Mouse (Mus musculus) hindbrain, embryonic 14.5 days (tissue): ENCODE data around the gene Zzef1. TPM values are rescaled to one million over a fixed set of nuclear protein-coding genes. Genes with fewer than 3 reads are reported as not detected.

Experiments
- ATAC-seq: fragments of 200-750 bp; cut with Nextera tagmentation; 2 replicates; pipeline ENCODE4 v1.8.0; 2017; ENCODE audit warnings: moderate number of reproducible peaks, mild to moderate bottlenecking, moderate TSS enrichment, moderate library complexity; ENCODE audit not compliant: low FRiP score
- DNase-seq: peaks from one replicate; pipeline ENCODE4 v3.0.0-alpha.2; 2015; ENCODE audit warnings: low spot score
- H3K27ac ChIP-seq: fragments of 300-500 bp; sonication (generic); 2 replicates; pipeline ENCODE4 v1.5.1; 2014; ENCODE audit warnings: mild to moderate bottlenecking, moderate library complexity
- H3K27me3 ChIP-seq: fragments of 300-500 bp; sonication (generic); 2 replicates; pipeline ENCODE4 v1.6.1; 2014; ENCODE audit warnings: mild to moderate bottlenecking, low read length, mixed read lengths; ENCODE audit not compliant: control insufficient read depth, insufficient read depth
- H3K36me3 ChIP-seq: fragments of 300-500 bp; sonication (generic); replicated peaks from 2 replicates; pipeline ENCODE4 v1.6.1; 2014; ENCODE audit not compliant: control insufficient read depth, insufficient read depth
- H3K4me1 ChIP-seq: fragments of 300-500 bp; sonication (generic); replicated peaks from 2 replicates; pipeline ENCODE4 v1.6.1; 2014; ENCODE audit warnings: antibody characterized with exemption, low read length, mixed read lengths; ENCODE audit not compliant: control insufficient read depth, insufficient read depth
- H3K4me2 ChIP-seq: fragments of 300-500 bp; sonication (generic); replicated peaks from 2 replicates; pipeline ENCODE4 v1.6.1; 2014; ENCODE audit warnings: mild to moderate bottlenecking, moderate library complexity
- H3K4me3 ChIP-seq: fragments of 300-500 bp; sonication (generic); replicated peaks from 2 replicates; pipeline ENCODE4 v1.5.1; 2014; ENCODE audit warnings: mild to moderate bottlenecking, low read length
- H3K9ac ChIP-seq: fragments of 300-500 bp; sonication (generic); 2 replicates; pipeline ENCODE4 v1.6.1; 2014
- H3K9me3 ChIP-seq: fragments of 300-500 bp; sonication (generic); 2 replicates; pipeline ENCODE4 v1.6.1; 2016; ENCODE audit warnings: low read length; ENCODE audit not compliant: control insufficient read depth
- whole genome bisulfite sequencing: fragments of 180-500 bp; shearing (Covaris S2); extraction: QIAGEN DNeasy Blood & Tissue Kit; methylation state at CpG from one replicate; pipeline ENCODE4 v1.1.7; 2014; 5-methylcytosine and 5-hydroxymethylcytosine counted together
- polyA plus RNA-seq: library from polyadenylated mRNA; unstranded; fragments of >200 nt; fragmentation: Nextera tagmentation; extraction: Ambion mirVana; gene quantifications from 2 replicates; pipeline ENCODE4 v1.2.1, GENCODE M21; 2014

Gene Zzef1
- polyA plus RNA-seq, 1 experiment from 2014 or later: 18.5 TPM

- H3K27ac ChIP-seq: no peak overlapping the region
- no peaks in the 10 kb centered on the region; the same call in 1 of the 2 replicates for H3K36me3 ChIP-seq
- peaks cover 23% of the 10 kb centered on the region for H3K4me1 ChIP-seq
- no peak for DNase-seq
- H3K9me3 ChIP-seq: no peaks in the 10 kb centered on the region
- H3K4me2 ChIP-seq: no peak overlapping the region
- ATAC-seq: no peak
- no peak overlapping the region for H3K9ac ChIP-seq
- H3K4me3 ChIP-seq: no peak overlapping the region
- no peaks in the 10 kb centered on the region for H3K27me3 ChIP-seq
Observed at GRCm38 (mm10) chr11:72798112-72798511, 2.1 kb downstream of the Zzef1 start.

DNA sequence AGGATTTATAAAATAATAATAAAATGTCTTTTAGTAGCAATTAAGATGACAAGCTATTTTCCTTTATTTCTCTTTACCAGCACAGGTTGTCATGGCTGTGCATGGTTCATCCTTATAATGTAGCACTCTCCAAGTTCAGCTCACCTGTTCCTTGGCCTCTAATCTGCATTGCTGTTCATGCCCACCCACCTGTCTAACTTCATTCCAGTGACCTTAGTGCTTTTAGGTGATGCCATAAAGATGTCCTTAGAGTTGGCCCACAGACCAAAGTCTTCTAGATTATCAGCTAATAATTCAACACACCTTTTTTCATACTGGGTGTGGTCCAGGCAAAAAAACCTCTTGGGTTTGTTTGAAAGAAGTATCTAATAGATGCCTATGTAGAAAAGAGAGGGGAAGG, 5.2 kb downstream of the Zzef1 start:
- ATAC-seq (no peak), DNase-seq (no peak)
- Histone ChIP-seq H3K4me3 (no peak overlapping the region), H3K9ac (no peak overlapping the region), H3K27ac (no peak overlapping the region), H3K27me3 (no peaks in the 10 kb centered on the region), H3K36me3 (no peaks in the 10 kb centered on the region; the same call in 1 of the 2 replicates), H3K4me1 (peaks cover 16% of the 10 kb centered on the region), H3K4me2 (no peak overlapping the region), H3K9me3 (no peaks in the 10 kb centered on the region)

DNA sequence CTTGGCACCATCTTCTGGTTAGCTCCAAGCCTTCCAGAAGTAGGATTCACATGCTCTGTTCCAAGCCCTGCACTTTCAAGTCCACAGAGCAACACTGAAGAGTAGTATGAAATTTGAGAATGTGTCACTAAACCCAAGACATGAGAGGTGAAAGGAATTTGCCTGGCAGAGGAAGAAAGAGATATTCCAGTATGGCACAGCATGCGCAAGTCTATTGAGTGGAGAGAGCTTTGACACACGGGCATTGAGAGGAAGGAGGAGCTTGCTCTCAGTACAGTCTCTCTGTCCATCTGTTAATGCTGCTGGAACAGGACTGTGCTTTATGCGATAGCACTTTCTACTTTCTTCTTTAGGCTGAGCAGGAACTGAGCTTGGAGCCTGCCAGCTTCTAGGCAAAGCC, 7.0 kb downstream of the Zzef1 start:
- no peak overlapping the region for H3K4me3 ChIP-seq
- no peak overlapping the region for H3K4me2 ChIP-seq
- H3K27me3 ChIP-seq: no peaks in the 10 kb centered on the region
- H3K4me1 ChIP-seq: 0 out of 2 replicates have a peak, but pooled peaks cover 2% of the 10 kb centered on the region
- DNase-seq (no peak), ATAC-seq (no peak)
- H3K9me3 ChIP-seq: no peaks in the 10 kb centered on the region
- no peak overlapping the region for H3K9ac ChIP-seq
- 86% methylated on average over 3 of the region's 3 CpGs for WGBS
- no peak overlapping the region for H3K27ac ChIP-seq
- H3K36me3 ChIP-seq: no peaks in the 10 kb centered on the region; the same call in 1 of the 2 replicates

GRCm38 (mm10) chr11:72804586-72804985, 8.6 kb downstream of the Zzef1 start:
- H3K27ac ChIP-seq: no peak overlapping the region
- no peak overlapping the region for H3K4me3 ChIP-seq
- H3K36me3 ChIP-seq: no peaks in the 10 kb centered on the region; the same call in 1 of the 2 replicates
- no peaks in the 10 kb centered on the region for H3K27me3 ChIP-seq
- no peak overlapping the region for H3K4me2 ChIP-seq
- DNase-seq: no peak
- no peaks in the 10 kb centered on the region for H3K9me3 ChIP-seq
- ATAC-seq: no peak
- H3K9ac ChIP-seq: no peak overlapping the region
- H3K4me1 ChIP-seq: no peaks in the 10 kb centered on the region

- H3K36me3 ChIP-seq: no peaks in the 10 kb centered on the region; the same call in 1 of the 2 replicates
- H3K9ac ChIP-seq: no peak overlapping the region
- DNase-seq: no peak
- 94% methylated on average over 3 of the region's 3 CpGs for WGBS
- no peak for ATAC-seq
- no peaks in the 10 kb centered on the region for H3K27me3 ChIP-seq
- no peaks in the 10 kb centered on the region for H3K4me1 ChIP-seq
- H3K9me3 ChIP-seq: no peaks in the 10 kb centered on the region
- no peak overlapping the region for H3K4me2 ChIP-seq
- H3K27ac ChIP-seq: no peak overlapping the region
- no peak overlapping the region for H3K4me3 ChIP-seq
Observed at GRCm38 (mm10) chr11:72805232-72805631, 9.2 kb downstream of the Zzef1 start.

DNA sequence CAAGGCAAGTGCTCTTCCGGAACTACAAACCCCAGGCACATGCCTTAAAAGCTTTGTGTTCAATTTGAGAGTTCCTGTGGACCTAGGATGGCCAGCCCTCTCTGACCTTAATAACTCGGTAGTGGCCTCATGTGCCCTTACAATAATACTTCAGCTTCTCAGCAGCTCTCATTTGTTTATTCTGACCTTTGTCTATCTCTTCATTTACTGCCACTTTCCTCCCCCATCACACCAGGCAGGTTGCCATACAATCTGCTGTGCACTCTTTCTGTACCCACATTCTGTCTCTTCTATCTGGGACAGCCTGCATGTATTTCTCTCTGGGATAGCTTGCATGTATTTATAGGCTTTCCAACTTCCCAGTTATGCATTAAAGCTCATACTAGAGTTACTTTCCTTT, 10.5 kb downstream of the Zzef1 start:
- H3K9me3 ChIP-seq: no peaks in the 10 kb centered on the region
- 72% methylated on average over 2 of the region's 2 CpGs for WGBS
- H3K27me3 ChIP-seq: no peaks in the 10 kb centered on the region
- no peak for ATAC-seq
- no peak overlapping the region for H3K27ac ChIP-seq
- DNase-seq: no peak
- H3K36me3 ChIP-seq: no peaks in the 10 kb centered on the region; the same call in 1 of the 2 replicates
- H3K9ac ChIP-seq: no peak overlapping the region
- H3K4me1 ChIP-seq: no peaks in the 10 kb centered on the region
- H3K4me2 ChIP-seq: no peak overlapping the region
- H3K4me3 ChIP-seq: no peak overlapping the region

DNA sequence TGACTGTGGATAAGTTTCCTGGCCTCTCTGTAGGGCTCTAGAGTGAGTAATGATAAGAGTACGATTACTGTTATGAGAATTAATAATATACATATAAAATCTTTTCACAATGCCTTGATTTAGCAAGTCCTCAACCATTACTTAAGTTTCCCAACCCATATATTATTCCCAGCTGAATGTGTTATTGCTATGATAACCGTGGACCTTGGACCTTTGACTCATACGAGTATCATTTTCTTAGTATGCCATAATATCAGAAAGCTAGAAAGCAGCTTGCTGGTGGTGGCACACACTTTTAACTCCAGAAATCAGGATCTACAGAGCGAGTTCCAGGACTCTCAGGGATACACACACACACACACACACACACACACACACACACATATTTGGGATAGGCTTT, 12.0 kb downstream of the Zzef1 start:
- Histone ChIP-seq H3K4me2 (no peak overlapping the region), H3K4me3 (no peak overlapping the region), H3K4me1 (no peaks in the 10 kb centered on the region), H3K9ac (no peak overlapping the region), H3K27ac (no peak overlapping the region), H3K36me3 (no peaks in the 10 kb centered on the region), H3K27me3 (no peaks in the 10 kb centered on the region), H3K9me3 (no peaks in the 10 kb centered on the region)
- 92% methylated on average over 4 of the region's 4 CpGs for WGBS
- DNase-seq (no peak), ATAC-seq (no peak)

GRCm38 (mm10) chr11:72813687-72814086, 17.7 kb downstream of the Zzef1 start:
- Histone ChIP-seq H3K9me3 (no peaks in the 10 kb centered on the region), H3K4me1 (no peaks in the 10 kb centered on the region), H3K4me3 (no peak overlapping the region), H3K9ac (no peak overlapping the region), H3K27ac (no peak overlapping the region), H3K4me2 (no peak overlapping the region), H3K36me3 (peaks cover 6% of the 10 kb centered on the region), H3K27me3 (no peaks in the 10 kb centered on the region)
- DNase-seq: no peak
- WGBS: 96% methylated on average over 5 of the region's 5 CpGs
- ATAC-seq: no peak

- DNase-seq: no peak
- Histone ChIP-seq H3K36me3 (peaks cover 12% of the 10 kb centered on the region), H3K4me3 (no peak overlapping the region), H3K27me3 (no peaks in the 10 kb centered on the region), H3K27ac (no peak overlapping the region), H3K9me3 (no peaks in the 10 kb centered on the region), H3K9ac (no peak overlapping the region), H3K4me2 (no peak overlapping the region), H3K4me1 (no peaks in the 10 kb centered on the region)
- whole genome bisulfite sequencing: 80% methylated on average over 2 of the region's 2 CpGs
- ATAC-seq: no peak
Observed at GRCm38 (mm10) chr11:72814188-72814587, 18.2 kb downstream of the Zzef1 start.

- Histone ChIP-seq H3K9ac (no peak overlapping the region), H3K4me1 (no peaks in the 10 kb centered on the region), H3K4me2 (no peak overlapping the region), H3K27me3 (no peaks in the 10 kb centered on the region), H3K4me3 (no peak overlapping the region), H3K27ac (no peak overlapping the region), H3K9me3 (no peaks in the 10 kb centered on the region), H3K36me3 (peaks cover 36% of the 10 kb centered on the region)
- ATAC-seq (no peak), DNase-seq (no peak)
- WGBS: 94% methylated on average over 1 of the region's 1 CpGs
Observed at GRCm38 (mm10) chr11:72816859-72817258, 20.8 kb downstream of the Zzef1 start.
